Mouse (Mus musculus) liver, adult 2 months (tissue): ENCODE data around the gene St13.
"Not testable (repeated sequence)": the region's sequence is repeated elsewhere in the genome, so short reads cannot be mapped to it uniquely, and the experiment has no call there.

Source experiments
- CTCF ChIP-seq: fragments of 200-500 bp; IDR thresholded peaks from 2 replicates; pipeline ENCODE4 v1.5.1; 2011; ENCODE audit warnings: low read depth, low read length, control low read depth
- POLR2A ChIP-seq: fragments of 200-500 bp; IDR thresholded peaks from 2 replicates; pipeline ENCODE4 v1.6.1; 2011; ENCODE audit warnings: low read length, control low read depth; ENCODE audit not compliant: insufficient read depth; ENCODE audit errors: extremely low read depth

- not testable (repeated sequence) for TF ChIP-seq CTCF, POLR2A
Observed at GRCm38 (mm10) chr15:81416763-81417310, 17.0 kb upstream of the St13 start.
